Mouse (Mus musculus) retina, postnatal 7 days (tissue): ENCODE data around the gene Tmc5.

Experiments
- DNase-seq: peaks from one replicate; pipeline ENCODE4 v3.0.0-alpha.2; 2012; ENCODE audit warnings: low read depth, low spot score

Tmc5 gene

DNA sequence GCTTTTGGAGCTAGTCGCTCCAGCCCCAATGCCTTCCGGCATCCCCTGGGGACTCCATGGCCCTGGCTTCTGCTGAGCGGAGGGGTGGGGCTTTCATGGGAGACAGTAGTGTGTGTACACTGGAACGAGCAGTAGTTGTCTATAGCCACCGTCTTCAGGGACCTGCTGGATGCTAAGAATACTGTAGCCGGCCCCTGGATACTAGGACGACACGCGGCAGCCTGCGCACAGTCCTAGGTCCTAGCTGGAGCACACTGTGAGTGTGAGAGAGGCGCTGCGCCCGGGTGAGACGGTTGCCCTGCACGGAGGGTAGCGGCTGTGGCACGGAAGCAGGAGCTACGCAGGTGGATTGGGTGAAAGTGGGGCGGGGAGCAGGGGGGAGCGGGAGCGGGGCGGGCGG lies at the start of gene Tmc5:
Gene Tmc5, plus strand, starts transcription at position 97 of the 400 bp plus-strand sequence.
- DNase-seq, result no peak

- no peak for DNase-seq
Observed at GRCm38 (mm10) chr7:118547451-118547850, 49.6 kb upstream of the Tmc5 start.

DNA sequence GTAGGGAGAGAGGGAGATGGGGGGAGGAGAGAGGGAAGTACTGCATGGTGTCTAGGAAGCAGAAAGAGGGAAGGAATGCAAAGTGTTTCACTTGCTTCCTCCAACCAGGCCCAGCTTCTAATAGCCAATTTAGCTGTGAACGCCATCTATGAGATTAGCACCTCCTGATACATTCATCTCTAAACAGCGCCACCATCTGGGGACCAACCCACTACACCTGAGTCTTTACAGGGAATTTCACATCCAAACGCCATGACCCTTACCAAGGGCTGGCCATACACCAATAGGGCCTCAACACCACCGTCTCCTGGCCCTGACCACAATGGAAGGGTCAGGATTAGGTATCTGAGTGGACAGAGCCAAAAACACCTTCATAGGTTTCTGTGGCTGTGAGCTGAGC lies 43.2 kb upstream of the Tmc5 start:
- DNase-seq, result no peak

- DNase-seq, result no peak
Observed at GRCm38 (mm10) chr7:118554290-118554689, 42.8 kb upstream of the Tmc5 start.

DNA sequence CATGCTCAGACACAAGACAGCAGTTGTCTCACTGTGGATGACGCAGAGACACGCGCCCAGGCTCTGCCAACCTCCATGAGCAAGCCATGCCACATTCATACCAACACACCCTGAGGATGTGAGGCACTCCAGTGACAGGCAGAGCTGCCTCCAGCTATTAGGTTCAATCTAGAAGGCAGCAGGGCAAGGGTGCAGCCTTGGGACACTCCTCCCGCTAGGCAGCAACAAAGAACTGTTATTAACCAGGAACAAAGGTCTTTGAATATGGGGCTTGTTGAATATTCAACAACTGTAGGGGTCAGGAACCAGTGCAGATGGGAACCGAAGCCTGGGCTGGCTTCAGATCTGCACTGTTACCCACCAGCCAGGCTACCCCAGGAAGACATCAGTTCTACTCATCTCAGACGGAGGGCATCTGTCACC lies 28.0 kb upstream of the Tmc5 start:
- DNase-seq, result no peak

- DNase-seq, result no peak
Observed at GRCm38 (mm10) chr7:118571350-118571749, 25.7 kb upstream of the Tmc5 start.

- DNase-seq, result no peak
Observed at GRCm38 (mm10) chr7:118572039-118572438, 25.1 kb upstream of the Tmc5 start.

DNA sequence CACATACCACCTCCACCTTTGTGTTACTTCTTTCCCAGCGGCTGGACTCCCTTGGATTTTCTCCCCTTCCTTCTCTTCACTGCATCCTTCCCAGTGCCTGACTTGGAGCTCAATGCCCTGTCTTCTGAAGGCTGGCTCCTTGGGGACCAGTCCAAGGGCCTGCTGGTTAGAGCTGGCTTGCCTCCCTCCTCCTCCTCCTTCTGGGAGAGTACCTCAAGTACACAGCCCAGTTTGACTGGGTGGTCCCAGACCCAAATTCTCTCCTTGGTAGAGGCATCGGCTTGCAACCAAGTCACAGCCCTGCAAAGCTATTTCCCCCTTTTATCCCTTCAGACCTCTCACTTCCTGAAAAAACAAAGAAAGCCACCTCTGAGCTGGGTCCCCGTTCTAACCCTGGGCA lies 18.8 kb upstream of the Tmc5 start:
- no peak for DNase-seq

- DNase-seq, result no peak
Observed at GRCm38 (mm10) chr7:118579938-118580337, 17.2 kb upstream of the Tmc5 start.

DNA sequence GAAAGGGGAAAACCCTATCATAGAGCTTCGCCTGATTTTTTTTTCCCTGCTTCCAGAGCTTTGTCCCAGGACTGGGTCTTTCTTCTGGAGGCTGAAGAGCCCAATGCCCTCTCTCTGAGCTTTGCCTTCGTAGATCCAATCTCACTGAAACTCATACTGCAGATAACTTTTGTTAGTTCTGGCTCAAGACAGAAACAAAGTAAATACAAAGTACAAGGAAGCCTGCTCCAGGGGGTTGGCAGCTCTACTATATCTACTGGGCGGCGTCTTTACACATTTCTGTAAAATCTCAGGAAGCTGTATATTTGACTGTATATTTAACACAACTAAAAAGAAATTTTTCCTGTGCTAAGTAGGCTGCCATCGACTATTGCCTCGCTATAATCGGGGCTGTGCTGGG lies 13.3 kb upstream of the Tmc5 start:
- DNase-seq, result no peak

DNA sequence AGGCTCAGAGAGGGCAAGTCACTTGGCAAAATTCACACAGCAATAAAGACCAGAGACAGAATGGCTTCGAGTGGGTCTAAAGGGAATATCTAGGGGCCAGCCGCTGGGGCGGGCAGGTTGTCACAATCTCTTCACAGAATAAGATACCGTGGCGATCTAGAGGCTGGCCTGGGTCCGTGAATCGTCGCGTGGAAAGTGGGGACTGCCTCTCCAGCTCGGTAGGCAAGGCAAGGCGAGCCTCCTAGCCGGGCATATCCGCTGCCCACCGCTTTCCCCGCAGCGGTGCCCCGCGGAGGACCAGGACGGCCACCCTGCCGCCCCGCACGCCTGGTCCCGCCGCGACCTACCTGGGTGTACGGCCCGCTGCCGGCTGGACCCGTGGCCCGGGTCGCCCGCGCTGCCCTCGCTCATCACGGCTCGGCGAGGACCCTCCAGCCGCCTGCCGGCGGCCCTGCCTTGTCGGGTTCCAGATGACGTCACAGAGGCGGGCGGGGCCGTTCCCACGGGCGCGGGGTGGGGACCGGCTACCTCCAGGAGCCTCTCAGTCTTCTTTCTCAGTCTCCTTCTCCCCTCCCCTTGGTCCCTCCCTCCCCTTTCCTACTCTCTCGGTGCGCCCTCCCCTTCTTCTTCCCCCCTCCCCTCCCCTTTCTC lies 12.7 kb upstream of the Tmc5 start, which contains the start of gene Tmc7:
Gene Tmc7, minus strand, starts transcription at position 480 of the 651 bp plus-strand sequence.
- peak; percentile 36 for DNase-seq

DNA sequence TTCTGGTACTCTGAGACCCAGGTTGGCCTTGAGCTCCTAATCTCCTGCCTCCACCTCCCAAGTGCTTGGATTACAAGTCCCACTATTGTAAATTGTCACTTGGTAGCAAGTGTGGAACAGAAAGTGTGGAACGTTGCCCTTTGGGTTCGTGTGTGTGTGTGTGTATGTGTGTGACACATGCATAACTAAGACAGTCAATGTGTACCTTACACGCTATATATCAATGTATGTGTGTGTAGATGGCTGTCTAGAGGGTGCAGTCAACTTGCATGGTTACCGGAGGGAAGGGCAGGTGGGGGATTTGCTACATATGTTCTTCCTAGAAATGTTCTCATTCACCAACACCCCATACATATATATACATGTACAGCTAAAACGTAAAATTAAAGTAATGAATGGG lies 12.2 kb upstream of the Tmc5 start:
- no peak for DNase-seq

- no peak for DNase-seq
Observed at GRCm38 (mm10) chr7:118585856-118586255, 11.2 kb upstream of the Tmc5 start.

DNA sequence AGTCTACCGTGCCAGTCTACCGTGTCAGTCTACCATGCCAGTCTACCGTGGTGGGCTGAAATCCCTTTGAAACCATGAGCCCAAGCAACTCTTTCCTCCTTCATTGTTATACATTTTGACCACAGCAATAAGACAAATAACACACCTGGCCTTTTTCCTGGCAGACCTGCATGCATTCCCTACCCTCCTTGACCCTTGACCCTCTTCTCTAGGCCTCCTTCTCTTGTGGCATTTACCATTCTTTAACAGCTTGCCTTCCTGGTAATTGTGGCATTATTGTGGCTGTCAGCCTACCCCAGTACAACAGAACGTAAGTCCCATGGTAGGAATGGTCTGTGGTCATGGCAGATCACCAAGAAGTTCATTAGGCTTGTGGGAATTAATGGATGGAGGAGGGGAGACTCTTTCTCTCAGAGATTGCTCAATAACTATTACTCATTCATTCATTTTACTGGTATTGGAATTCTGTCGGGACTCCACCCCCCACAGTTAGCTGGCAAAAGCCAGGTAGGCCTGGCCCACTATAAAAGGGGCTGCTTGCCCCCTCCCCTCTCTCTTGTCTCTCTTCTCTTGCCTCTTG lies 6.3 kb upstream of the Tmc5 start:
- DNase-seq, result no peak

- no peak for DNase-seq
Observed at GRCm38 (mm10) chr7:118592146-118592545, 5.0 kb upstream of the Tmc5 start.

DNA sequence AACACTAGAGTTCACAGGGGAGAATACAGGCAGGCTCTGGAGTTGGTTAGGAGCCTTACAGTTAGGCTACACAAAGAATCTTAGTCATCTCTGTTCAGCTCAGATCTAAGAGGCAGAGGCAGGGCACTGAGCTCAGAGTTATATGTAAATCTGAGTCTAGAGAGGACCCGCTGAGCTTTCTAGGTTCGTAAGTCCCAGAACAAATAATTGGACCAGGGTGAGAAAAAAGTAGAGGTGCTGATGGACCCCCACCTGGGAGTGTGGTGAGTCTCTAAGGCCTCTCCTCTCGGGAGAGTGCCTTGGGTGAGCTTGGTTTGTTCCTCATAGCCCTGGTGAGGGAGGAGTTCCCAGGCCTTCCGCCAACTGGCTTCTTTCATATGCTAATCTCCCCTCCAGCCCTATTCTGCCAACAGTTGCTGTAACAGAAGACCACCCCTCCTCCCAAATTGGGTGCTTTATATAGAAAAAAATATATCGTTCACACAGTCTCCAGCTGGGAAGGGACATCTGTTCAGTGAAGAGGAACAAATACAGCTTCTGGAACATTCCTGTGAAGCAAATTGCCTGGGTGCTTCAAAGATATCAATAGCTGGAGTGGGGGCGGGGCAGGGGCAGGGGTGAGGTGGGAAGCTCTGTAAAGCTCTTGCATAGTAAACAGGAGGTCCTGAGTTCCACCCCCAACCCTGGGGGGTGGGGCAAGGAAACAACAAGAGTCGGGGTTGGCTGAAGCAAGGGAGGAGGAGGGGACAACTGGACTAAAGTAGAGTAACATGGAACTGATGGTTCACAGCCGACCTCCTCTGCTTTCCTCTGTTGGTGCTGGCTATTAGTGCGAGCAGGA lies 3.3 kb upstream of the Tmc5 start:
- peak; percentile 28 for DNase-seq

DNA sequence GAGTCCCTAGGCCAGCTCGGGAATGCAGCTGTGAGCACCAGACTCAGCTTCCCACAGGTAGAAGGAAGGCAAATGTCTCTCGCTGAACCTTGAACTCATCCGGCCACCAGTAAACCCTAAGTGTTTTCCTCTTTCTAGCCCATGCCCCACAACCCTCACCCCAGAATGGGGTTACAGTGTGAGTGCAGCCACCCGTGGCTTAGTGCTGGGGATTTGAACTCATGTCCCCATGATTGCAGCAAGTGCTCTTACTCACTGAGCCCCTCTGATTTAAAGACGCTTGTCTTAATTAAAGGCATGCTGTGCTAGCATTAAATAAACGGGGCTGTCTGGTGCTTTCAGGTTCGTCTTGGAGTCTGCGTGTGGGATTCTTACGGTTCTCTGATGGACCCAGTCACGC lies 2.5 kb upstream of the Tmc5 start:
- no peak for DNase-seq

DNA sequence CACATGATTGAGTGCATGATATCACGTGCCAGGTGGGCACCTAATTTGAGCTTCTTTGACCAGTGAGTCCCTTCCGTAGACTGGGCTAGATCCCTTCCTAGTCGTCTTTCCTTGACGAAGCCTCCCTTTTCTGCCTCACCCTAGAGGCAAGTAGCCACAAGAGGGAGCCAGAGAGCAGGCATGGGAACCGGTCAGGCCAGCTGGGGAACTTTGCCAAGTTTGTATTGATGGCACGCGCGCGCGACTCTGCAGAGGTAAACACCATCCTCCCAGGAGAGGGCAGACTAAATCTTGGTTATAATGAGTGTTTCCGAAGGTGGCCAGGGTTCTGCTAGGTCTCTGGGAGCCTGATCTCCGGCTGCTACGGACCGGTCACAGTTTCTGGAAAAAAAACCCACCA lies 1.9 kb upstream of the Tmc5 start:
- peak; percentile 89 for DNase-seq

GRCm38 (mm10) chr7:118596271-118596670 lies 826 bp upstream of the Tmc5 start:
- DNase-seq, result no peak

- DNase-seq, result no peak
Observed at GRCm38 (mm10) chr7:118599954-118600631, 3.0 kb downstream of the Tmc5 start.

- DNase-seq, result no peak
Observed at GRCm38 (mm10) chr7:118604842-118605241, 7.7 kb downstream of the Tmc5 start.

GRCm38 (mm10) chr7:118609815-118610214 lies 12.7 kb downstream of the Tmc5 start:
- DNase-seq, result no peak
